Mouse (Mus musculus): ENCODE data around the gene Ttc28.
A peak's percentile ranks its signal among the peaks of the same experiment; 100 is the strongest.

Gene Ttc28

GRCm38 (mm10) chr5:110879042-110879441 lies 561 bp upstream of the Ttc28 start:
- peak; percentile 5 for DNase-seq (ENCODE audit: extremely low read depth, low read depth)

GRCm38 (mm10) chr5:110888596-110888995 lies 9.0 kb downstream of the Ttc28 start:
- no peak for DNase-seq (ENCODE audit: extremely low read depth, low read depth)

- DNase-seq (ENCODE audit: extremely low read depth, low read depth), result no peak
These were observed 10.3 kb downstream of the Ttc28 start for GRCm38 (mm10) chr5:110889945-110890344.

- no peak for DNase-seq (ENCODE audit: extremely low read depth, low read depth)
These were observed 11.0 kb downstream of the Ttc28 start for GRCm38 (mm10) chr5:110890561-110890960.

- no peak for DNase-seq (ENCODE audit: extremely low read depth, low read depth)
These were observed 17.6 kb downstream of the Ttc28 start for GRCm38 (mm10) chr5:110897114-110897788.

- DNase-seq (ENCODE audit: extremely low read depth, low read depth), result no peak
These were observed 18.6 kb downstream of the Ttc28 start for GRCm38 (mm10) chr5:110898169-110898568.

GRCm38 (mm10) chr5:110898785-110899184 lies 19.2 kb downstream of the Ttc28 start:
- no peak for DNase-seq (ENCODE audit: extremely low read depth, low read depth)

- DNase-seq (ENCODE audit: extremely low read depth, low read depth), result no peak
These were observed 20.7 kb downstream of the Ttc28 start for GRCm38 (mm10) chr5:110900331-110900730.

- DNase-seq (ENCODE audit: extremely low read depth, low read depth), result no peak
These were observed 27.1 kb downstream of the Ttc28 start for GRCm38 (mm10) chr5:110906708-110907107.

GRCm38 (mm10) chr5:110908879-110909278 lies 29.3 kb downstream of the Ttc28 start:
- no peak for DNase-seq (ENCODE audit: extremely low read depth, low read depth)

- no peak for DNase-seq (ENCODE audit: extremely low read depth, low read depth)
These were observed 30.5 kb downstream of the Ttc28 start for GRCm38 (mm10) chr5:110909955-110910589.

- DNase-seq (ENCODE audit: extremely low read depth, low read depth), result no peak
These were observed 35.3 kb downstream of the Ttc28 start for GRCm38 (mm10) chr5:110914859-110915258.

- DNase-seq (ENCODE audit: extremely low read depth, low read depth), result no peak
These were observed 36.6 kb downstream of the Ttc28 start for GRCm38 (mm10) chr5:110916241-110916640.

GRCm38 (mm10) chr5:110919541-110919940 lies 39.9 kb downstream of the Ttc28 start:
- DNase-seq (ENCODE audit: extremely low read depth, low read depth), result no peak

GRCm38 (mm10) chr5:110923336-110923735 lies 43.7 kb downstream of the Ttc28 start:
- DNase-seq (ENCODE audit: extremely low read depth, low read depth), result no peak

GRCm38 (mm10) chr5:110924636-110925035 lies 45.0 kb downstream of the Ttc28 start:
- DNase-seq (ENCODE audit: extremely low read depth, low read depth), result no peak

- DNase-seq (ENCODE audit: extremely low read depth, low read depth), result no peak
These were observed 46.2 kb downstream of the Ttc28 start for GRCm38 (mm10) chr5:110925804-110926203.

- DNase-seq (ENCODE audit: extremely low read depth, low read depth), result no peak
These were observed 48.7 kb downstream of the Ttc28 start for GRCm38 (mm10) chr5:110928289-110928688.

GRCm38 (mm10) chr5:110929306-110929705 lies 49.7 kb downstream of the Ttc28 start:
- DNase-seq (ENCODE audit: extremely low read depth, low read depth), result no peak

- no peak for DNase-seq (ENCODE audit: extremely low read depth, low read depth)
These were observed 57.0 kb downstream of the Ttc28 start for GRCm38 (mm10) chr5:110936606-110937005.

GRCm38 (mm10) chr5:110944326-110944725 lies 64.7 kb downstream of the Ttc28 start:
- DNase-seq (ENCODE audit: extremely low read depth, low read depth), result no peak

GRCm38 (mm10) chr5:110948476-110949399 lies 69.1 kb downstream of the Ttc28 start:
- no peak for DNase-seq (ENCODE audit: extremely low read depth, low read depth)
